Mouse (Mus musculus) gastrocnemius, adult 18-20 months (tissue): ENCODE measurements at regions not wholly inside any gene's neighbourhood (a gene's known extent, or its start where the extent isn't known, plus 50 kb on each side); places are given as distances from the start of the nearest gene placed in this dataset.

Experiments used
- DNase-seq: peaks from one replicate; pipeline ENCODE4 v3.0.0; 2021; ENCODE audit warnings: low spot score

DNA sequence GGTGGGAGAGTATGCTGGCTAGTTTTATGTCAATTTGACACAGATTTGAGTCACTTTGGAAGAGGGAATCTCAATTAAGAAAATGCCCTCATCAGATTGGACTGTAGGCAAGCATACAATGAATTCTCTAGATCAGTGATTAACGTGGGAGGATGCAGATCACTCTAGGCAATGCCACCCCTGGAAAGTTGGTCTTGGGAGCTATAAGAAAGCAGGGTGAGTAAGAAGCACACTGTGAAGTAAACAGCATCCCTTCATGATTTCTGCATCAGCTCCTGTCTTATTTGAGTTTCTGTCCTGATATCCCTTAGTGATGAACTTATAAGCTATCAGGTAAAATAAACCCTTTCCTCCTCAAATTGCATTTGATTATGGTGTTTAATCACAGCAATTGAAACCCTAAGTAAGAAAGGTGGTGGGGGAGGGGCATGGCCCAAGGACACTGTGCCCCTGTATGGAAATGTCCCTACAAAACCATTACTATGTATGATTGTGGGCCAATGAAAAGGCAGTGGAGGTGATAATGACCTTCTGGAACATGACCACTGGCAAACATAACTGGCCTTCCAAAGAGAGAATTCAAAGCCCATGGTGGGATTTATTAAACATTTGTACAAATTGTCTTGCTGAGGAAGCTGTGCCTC, 640.3 kb upstream of the Vstm2b start:
- DNase-seq = no peak

GRCm38 (mm10) chr7:40258377-40258739, 639.8 kb upstream of the Vstm2b start:
- peak; percentile 92 for DNase-seq

DNA sequence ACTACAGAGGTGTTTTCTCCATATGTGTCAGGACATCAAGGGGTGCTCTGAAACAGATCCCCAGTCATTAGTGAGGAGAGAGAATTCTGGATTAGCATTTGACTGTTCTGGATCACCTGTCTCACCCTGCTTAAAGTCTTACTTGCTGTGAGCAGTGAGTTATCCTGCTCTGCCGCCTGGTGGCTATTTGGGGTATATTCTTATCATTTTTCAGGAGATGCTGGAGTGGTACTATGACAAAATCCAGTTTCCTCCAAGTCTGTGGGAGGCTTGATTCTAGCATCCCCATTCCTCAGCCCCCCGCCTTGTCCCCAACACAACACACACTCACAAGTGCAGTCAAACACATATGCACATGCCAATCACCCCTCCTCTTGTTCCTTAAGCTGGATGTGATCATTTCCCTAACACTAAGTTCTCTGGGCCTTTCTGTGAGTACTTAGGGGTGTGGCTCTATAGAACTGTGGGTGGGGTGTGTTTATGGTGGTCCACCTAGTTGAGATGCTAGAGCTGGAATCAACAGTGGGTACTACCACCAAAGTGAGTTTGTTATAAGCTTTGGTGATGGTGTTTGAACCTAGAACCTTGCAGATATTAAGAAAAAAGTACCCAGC, 624.6 kb upstream of the Vstm2b start:
- peak; percentile 66 for DNase-seq

DNA sequence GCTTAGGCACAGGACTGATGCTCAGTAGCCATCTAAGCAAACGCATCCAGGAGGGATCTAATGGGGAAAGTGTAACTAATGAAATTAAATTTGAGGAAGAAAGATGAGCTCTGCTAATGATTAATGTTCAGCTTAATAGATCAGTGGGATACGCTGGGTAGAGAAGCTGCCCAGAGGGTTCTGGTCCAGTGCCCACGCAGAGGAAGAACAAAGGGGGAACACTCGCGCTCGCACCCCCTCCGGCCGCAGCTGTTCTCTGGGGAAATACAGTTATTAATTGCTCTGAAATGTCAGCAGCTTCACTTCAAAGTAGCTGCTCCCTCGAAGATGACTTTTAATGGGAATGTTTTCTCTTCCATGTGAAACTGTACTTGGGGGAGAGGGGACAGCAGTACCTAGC, 623.0 kb upstream of the Vstm2b start:
- DNase-seq = no peak

- DNase-seq = no peak
Observed at GRCm38 (mm10) chr7:40275658-40276057, 622.5 kb upstream of the Vstm2b start.

DNA sequence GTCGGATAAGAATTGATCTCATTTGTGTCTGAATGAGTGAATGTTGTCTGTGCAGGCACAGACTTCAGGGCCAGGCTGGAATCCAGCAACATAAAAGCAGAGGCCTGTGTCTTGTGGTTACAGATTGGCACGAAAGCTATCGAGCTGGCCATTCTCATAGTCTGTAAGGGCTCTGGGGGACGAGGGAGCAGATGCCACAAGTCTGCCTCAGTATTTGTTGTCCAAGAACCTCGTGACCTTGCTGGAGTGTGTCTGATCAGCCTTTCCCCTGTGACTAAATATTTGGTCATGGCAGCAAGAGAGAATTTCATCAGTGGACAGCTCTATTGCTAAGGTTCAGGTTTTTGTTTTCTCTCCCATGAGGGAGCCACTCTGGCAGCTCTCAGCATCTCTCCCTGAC, 622.0 kb upstream of the Vstm2b start:
- DNase-seq = no peak

DNA sequence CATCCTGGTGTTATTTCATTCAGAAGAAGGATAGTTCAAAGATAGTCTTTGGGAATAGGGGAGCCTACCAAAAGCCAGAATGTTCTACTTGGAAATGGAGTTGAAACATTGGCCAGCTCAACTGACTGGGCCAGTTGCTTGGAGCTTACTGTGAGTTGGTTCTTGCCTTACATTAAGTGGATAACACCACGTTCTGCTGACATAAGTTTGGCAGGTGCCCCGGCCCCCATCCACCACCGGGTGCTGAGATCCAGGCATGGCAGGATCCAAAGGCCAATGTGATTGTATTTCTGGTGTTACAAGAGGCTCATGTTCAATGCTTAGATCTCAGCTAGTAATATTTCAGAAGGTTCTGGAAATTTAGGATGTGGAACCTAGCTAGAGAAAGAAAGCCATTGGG, 608.0 kb upstream of the Vstm2b start:
- no peak for DNase-seq

GRCm38 (mm10) chr7:40310558-40310957, 587.6 kb upstream of the Vstm2b start:
- DNase-seq = no peak

DNA sequence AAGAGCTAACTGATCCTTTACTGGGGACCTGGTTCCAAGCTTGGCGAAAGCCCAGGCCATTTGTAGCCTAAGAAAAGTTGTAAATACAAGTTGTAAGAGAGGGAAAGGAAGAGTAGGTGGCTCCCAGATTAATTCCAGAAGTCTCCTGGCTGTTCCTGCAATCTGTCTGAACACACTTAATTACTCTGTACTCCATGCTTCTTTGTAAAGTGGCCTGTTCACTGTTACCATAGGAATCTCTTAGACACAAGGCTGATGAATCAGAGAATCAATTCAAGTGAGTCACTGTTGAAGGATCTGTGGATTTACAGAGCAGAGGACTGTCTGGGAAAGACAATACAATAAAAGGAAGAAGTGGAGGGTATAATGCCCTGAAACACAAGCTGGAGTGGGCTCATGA, 577.0 kb upstream of the Vstm2b start:
- no peak for DNase-seq

DNA sequence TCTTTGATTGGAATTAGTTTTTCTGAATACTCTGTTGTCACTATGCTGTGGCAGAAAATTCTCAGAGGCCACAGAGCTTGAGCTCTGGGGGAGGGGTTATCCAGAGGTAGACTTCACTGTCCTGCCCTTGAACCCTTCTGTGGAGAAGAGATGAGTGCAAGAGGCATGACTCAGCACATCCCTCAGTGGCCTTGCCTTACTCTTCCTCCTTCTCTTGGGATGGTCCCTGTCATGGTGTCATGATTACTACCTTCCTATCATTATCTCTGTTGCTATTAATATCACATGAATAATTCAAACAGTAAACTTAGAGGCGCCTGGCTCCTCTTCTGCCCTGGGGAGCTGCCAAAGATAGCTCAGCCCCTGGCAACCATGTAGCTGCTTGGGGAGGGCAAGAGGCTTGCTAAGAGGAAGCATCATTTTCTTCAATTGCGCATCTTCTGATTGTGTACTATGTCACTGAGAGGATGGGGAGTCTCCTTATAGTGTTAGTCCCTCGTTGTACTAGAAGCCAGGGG, 572.9 kb upstream of the Vstm2b start:
- DNase-seq = peak; percentile 65

GRCm38 (mm10) chr7:40332455-40332854, 565.7 kb upstream of the Vstm2b start:
- DNase-seq = no peak

GRCm38 (mm10) chr7:40352306-40352705, 545.8 kb upstream of the Vstm2b start:
- no peak for DNase-seq

GRCm38 (mm10) chr7:40362719-40363118, 535.4 kb upstream of the Vstm2b start:
- no peak for DNase-seq

DNA sequence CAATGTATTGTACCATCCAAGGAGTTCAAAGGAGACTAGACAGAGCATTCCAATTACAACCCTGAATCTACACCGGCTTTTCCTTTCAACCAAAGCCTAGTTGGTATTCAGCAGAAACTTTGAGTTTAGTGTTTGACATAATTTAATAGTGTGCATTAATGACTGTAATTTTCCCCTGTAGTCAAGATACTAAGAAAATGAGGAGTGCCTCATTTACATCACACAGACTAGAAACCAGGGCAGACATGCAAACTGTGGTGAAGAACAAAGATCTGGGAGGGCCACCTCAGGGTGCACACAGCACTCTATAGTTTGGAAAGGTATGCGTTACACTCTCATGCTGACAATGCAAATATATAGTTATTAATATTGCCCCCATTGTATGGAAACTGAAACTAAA, 525.4 kb upstream of the Vstm2b start:
- DNase-seq = no peak

GRCm38 (mm10) chr7:40377839-40378238, 520.3 kb upstream of the Vstm2b start:
- no peak for DNase-seq

- DNase-seq = no peak
Observed at GRCm38 (mm10) chr7:40381244-40381643, 516.9 kb upstream of the Vstm2b start.

GRCm38 (mm10) chr7:40388152-40388551, 510.0 kb upstream of the Vstm2b start:
- DNase-seq = no peak

- no peak for DNase-seq
Observed at GRCm38 (mm10) chr7:40389795-40390194, 508.3 kb upstream of the Vstm2b start.

DNA sequence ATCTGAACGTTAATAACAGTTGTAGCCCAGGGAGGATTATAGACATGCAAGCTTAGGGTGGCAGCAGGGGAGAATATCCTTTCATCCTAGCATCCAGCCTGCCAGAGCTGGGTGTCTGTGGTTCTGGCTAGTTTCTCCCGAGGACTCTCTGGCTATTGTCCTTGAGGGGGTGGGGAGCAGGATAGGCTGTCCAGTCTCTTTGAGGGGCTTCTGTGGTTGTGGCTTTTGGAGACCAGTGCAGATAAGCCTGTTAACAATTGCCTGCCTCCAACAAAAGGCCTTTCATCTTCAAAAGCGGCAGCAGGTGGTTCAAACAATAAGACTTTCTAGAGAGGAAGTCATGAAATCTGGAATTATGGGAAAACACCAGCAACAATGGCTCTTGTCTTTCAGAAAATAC, 507.2 kb upstream of the Vstm2b start:
- no peak for DNase-seq

DNA sequence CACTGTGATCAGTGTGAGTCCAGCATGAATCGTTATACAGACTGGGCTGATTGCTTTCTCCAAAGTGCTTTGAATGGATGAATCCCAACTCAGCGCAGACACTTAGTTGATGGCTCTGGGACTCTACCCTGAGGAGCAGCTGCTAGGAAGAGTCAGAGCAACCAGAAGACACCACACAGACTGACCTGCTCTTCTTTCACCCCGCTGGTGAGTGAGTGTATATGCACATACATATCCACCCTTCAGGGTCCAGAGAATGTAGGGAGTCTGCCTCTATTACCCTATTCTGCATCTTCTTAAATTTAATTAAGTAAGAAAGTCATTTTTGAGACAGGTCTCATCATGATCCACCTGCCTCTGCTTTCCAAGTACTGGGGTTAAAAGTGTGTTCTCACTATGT, 506.5 kb upstream of the Vstm2b start:
- no peak for DNase-seq

DNA sequence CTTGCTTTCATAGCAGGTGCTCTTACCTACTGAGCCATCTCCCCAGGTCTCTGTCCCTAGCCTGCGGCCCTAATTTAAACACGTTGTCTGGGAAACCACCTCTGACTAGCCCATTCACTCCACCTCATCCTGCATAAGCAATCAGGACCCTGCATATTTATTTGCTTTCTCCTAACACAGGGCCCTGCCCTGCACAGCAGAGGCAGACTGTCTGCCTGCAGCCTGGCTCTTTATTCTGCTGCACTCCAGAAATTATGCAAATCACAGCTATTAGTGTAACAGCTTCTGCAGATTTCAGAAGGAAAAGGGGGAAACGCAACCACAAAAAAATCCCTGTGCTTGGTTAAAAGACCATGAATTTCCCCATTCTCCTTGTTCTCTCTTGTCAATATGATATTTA, 505.9 kb upstream of the Vstm2b start:
- DNase-seq = no peak

GRCm38 (mm10) chr7:40392699-40393098, 505.4 kb upstream of the Vstm2b start:
- no peak for DNase-seq

DNA sequence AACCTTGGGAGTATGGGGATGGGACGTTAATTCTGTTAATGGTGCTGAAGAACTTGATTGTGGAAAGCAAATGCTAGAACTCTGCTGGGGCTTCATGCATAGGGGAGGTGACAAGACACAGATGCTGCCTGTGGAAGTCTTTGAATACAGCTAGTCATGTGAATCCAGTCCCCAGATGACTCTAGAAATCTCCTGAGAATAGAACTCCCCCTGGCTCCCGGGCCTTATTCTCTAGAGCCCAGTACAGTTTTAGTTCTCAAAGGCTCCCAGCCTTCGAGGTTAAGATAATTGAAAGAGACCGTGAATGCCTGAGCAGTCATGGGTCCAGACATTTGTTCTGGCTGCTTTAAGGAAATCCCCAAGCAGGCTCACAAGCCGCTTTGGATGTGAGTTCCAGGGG, 499.9 kb upstream of the Vstm2b start:
- DNase-seq = no peak

GRCm38 (mm10) chr7:40419332-40419731, 478.8 kb upstream of the Vstm2b start:
- no peak for DNase-seq
